ENCODE assay signal across 9 mouse cellular contexts in genomic region chr5:140034300-140035024, GRCm38 (mm10).
DNase-seq lines count a peak whose midpoint lies in the region; ATAC-seq and TF ChIP-seq lines count a peak whose summit lies in the region.
"Had no signal": no experiment of that assay in that cellular context is flagged by ENCODE, and none has a peak within 500 bp of the region (broad histone marks: within the 10 kb centered on the region; RNA-seq: fewer than 3 reads in every experiment).

No protein-coding gene starts in this region.

- H3K27me3 ChIP-seq in liver, embryonic 13.5 days: no peaks in the 10 kb centered on the region
- no peaks in the 10 kb centered on the region for H3K27me3 ChIP-seq in stomach, embryonic 15.5 days (replicated peaks)
- H3K27me3 ChIP-seq in hindbrain, postnatal 0 days (ENCODE audit: insufficient read depth, low read length): no peaks in the 10 kb centered on the region
- H3K27me3 ChIP-seq: forebrain, embryonic 13.5 days had no signal

- H3K27ac ChIP-seq in liver, embryonic 13.5 days: peak overlapping the region; percentile 93
- H3K27ac ChIP-seq in stomach, embryonic 15.5 days: 0 out of 2 replicates have a peak overlapping the region, but pooled peaks have one; percentile 16
- H3K27ac ChIP-seq in hindbrain, postnatal 0 days: no peak overlapping the region
- H3K27ac ChIP-seq: forebrain, embryonic 13.5 days had no signal

- H3K4me3 ChIP-seq in liver, embryonic 13.5 days (replicated peaks): no peak overlapping the region; the same call in 1 of the 2 replicates
- H3K4me3 ChIP-seq in stomach, embryonic 15.5 days (replicated peaks): no peak overlapping the region
- H3K4me3 ChIP-seq in hindbrain, postnatal 0 days (ENCODE audit: low read length): no peak overlapping the region
- H3K4me3 ChIP-seq: forebrain, embryonic 13.5 days had no signal

- no peaks in the 10 kb centered on the region for H3K36me3 ChIP-seq in liver, embryonic 13.5 days
- no peaks in the 10 kb centered on the region; the same call in 1 of the 2 replicates for H3K36me3 ChIP-seq in stomach, embryonic 15.5 days
- no peaks in the 10 kb centered on the region for H3K36me3 ChIP-seq in hindbrain, postnatal 0 days (ENCODE audit: insufficient read depth, low read length)

- no peaks in the 10 kb centered on the region for H3K9me3 ChIP-seq in liver, embryonic 13.5 days (replicated peaks)
- no peaks in the 10 kb centered on the region for H3K9me3 ChIP-seq in stomach, embryonic 15.5 days
- no peaks in the 10 kb centered on the region for H3K9me3 ChIP-seq in hindbrain, postnatal 0 days (ENCODE audit: low read length)
- H3K9me3 ChIP-seq: forebrain, embryonic 13.5 days had no signal

- peaks cover 45% of the 10 kb centered on the region for H3K4me1 ChIP-seq in liver, embryonic 13.5 days (replicated peaks)
- peaks cover 3% of the 10 kb centered on the region; the same call in 1 of the 2 replicates for H3K4me1 ChIP-seq in stomach, embryonic 15.5 days
- H3K4me1 ChIP-seq in hindbrain, postnatal 0 days (ENCODE audit: insufficient read depth, low read length): no peaks in the 10 kb centered on the region
- H3K4me1 ChIP-seq: forebrain, embryonic 13.5 days had no signal

- peak overlapping the region; percentile 56 for H3K9ac ChIP-seq in liver, embryonic 13.5 days
- no peak overlapping the region for H3K9ac ChIP-seq in stomach, embryonic 15.5 days
- no peak overlapping the region for H3K9ac ChIP-seq in hindbrain, postnatal 0 days (replicated peaks; ENCODE audit: low read length)
- H3K9ac ChIP-seq: forebrain, embryonic 13.5 days had no signal

- DNase-seq in kidney, adult 8-10 months: peak; percentile 34 to 62
- peak; percentile 67 for DNase-seq in liver, embryonic 13.5 days
- no peak for DNase-seq in thymus, postnatal 10 days (ENCODE audit: low spot score in 2 of 2)
- no peak for DNase-seq in ovary, postnatal 36 days (ENCODE audit: low spot score)
- DNase-seq in hindbrain, postnatal 0 days (ENCODE audit: low spot score): no peak
- DNase-seq: gastrocnemius, postnatal 10 days had no signal

- TF ChIP-seq CTCF in hindbrain, postnatal 0 days (IDR thresholded peaks at IDR 0.05; ENCODE audit: low read depth): no peak

- ATAC-seq in erythroblast, adult 5-6 weeks (replicated peaks; ENCODE audit: low FRiP score, poor library complexity, severe bottlenecking): peak; percentile 82
- peak; percentile 91 for ATAC-seq in liver, embryonic 13.5 days (ENCODE audit: low read depth)
- peak; percentile 83; the same call in 1 of the 2 replicates for ATAC-seq in stomach, embryonic 15.5 days (ENCODE audit: insufficient read depth, low FRiP score, low read depth)
- no peak for ATAC-seq in hindbrain, postnatal 0 days
- ATAC-seq: forebrain, embryonic 13.5 days had no signal

- 49% methylated on average over 5 of the region's 5 CpGs for whole genome bisulfite sequencing in liver, embryonic 13.5 days (ENCODE audit: insufficient replicate concordance)
- 75% methylated on average over 5 of the region's 5 CpGs for WGBS in stomach, embryonic 15.5 days
- 86% methylated on average over 5 of the region's 5 CpGs for WGBS in hindbrain, postnatal 0 days

- peak overlapping the region; percentile 44 for H3K4me2 ChIP-seq in liver, embryonic 13.5 days
- no peak overlapping the region for H3K4me2 ChIP-seq in stomach, embryonic 15.5 days
- H3K4me2 ChIP-seq in hindbrain, postnatal 0 days (ENCODE audit: low read depth, low read length): no peak overlapping the region
- H3K4me2 ChIP-seq: forebrain, embryonic 13.5 days had no signal

Comparison
In these comparisons a context has a peak if more than half of its experiments do, and no peak if none do; other contexts are left out.
1. DNase-seq: peak in kidney, adult 8-10 months (2 of 2) and liver, embryonic 13.5 days (single experiment); none in thymus, postnatal 10 days (0 of 2), ovary, postnatal 36 days (single experiment) and hindbrain, postnatal 0 days (single experiment).